Comparison of ENCODE assay signal across 8 mouse cellular contexts in genomic region chr9:32697291-32698110, GRCm38 (mm10).
A peak's percentile ranks its signal among the peaks of the same experiment; 100 is the strongest.
DNase-seq lines count a peak whose midpoint lies in the region; ATAC-seq and TF ChIP-seq lines count a peak whose summit lies in the region.

No protein-coding gene starts in this region.

- H3K4me3 ChIP-seq in neural tube, embryonic 11.5 days (ENCODE audit: low read depth, low read length), result peak overlapping the region; percentile 50
- peak overlapping the region; percentile 60 for H3K4me3 ChIP-seq in forebrain, embryonic 15.5 days
- H3K4me3 ChIP-seq in liver, embryonic 11.5 days (ENCODE audit: low read depth, low read length), result peak overlapping the region; percentile 69
- H3K4me3 ChIP-seq in stomach, postnatal 0 days (ENCODE audit: low read depth, low read length), result peak overlapping the region; percentile 65

- no peaks in the 10 kb centered on the region for H3K36me3 ChIP-seq in neural tube, embryonic 11.5 days (ENCODE audit: control insufficient read depth, insufficient read depth, low read length)
- no peaks in the 10 kb centered on the region for H3K36me3 ChIP-seq in forebrain, embryonic 15.5 days
- no peaks in the 10 kb centered on the region for H3K36me3 ChIP-seq in liver, embryonic 11.5 days (ENCODE audit: control insufficient read depth, insufficient read depth, low read length)
- H3K36me3 ChIP-seq in stomach, postnatal 0 days (ENCODE audit: control insufficient read depth, insufficient read depth, low read length), result no peaks in the 10 kb centered on the region

- H3K27ac ChIP-seq in neural tube, embryonic 11.5 days (ENCODE audit: low read depth, low read length), result no peak overlapping the region
- H3K27ac ChIP-seq in forebrain, embryonic 15.5 days (replicated peaks), result no peak overlapping the region
- H3K27ac ChIP-seq in liver, embryonic 11.5 days (ENCODE audit: low read depth, low read length), result no peak overlapping the region
- H3K27ac ChIP-seq in stomach, postnatal 0 days (replicated peaks), result no peak overlapping the region

- H3K4me1 ChIP-seq in neural tube, embryonic 11.5 days (ENCODE audit: control insufficient read depth, insufficient read depth, low read length), result no peaks in the 10 kb centered on the region
- H3K4me1 ChIP-seq in forebrain, embryonic 15.5 days, result peaks cover 13% of the 10 kb centered on the region
- H3K4me1 ChIP-seq in liver, embryonic 11.5 days (replicated peaks; ENCODE audit: control insufficient read depth, insufficient read depth, low read length), result no peaks in the 10 kb centered on the region; the same call in 1 of the 2 replicates
- no peaks in the 10 kb centered on the region for H3K4me1 ChIP-seq in stomach, postnatal 0 days (replicated peaks; ENCODE audit: control insufficient read depth, insufficient read depth)

- peak overlapping the region; percentile 73 for H3K4me2 ChIP-seq in neural tube, embryonic 11.5 days (ENCODE audit: low read depth)
- peak overlapping the region; percentile 86; the same call in 1 of the 2 replicates for H3K4me2 ChIP-seq in forebrain, embryonic 15.5 days (replicated peaks)
- peak overlapping the region; percentile 97 for H3K4me2 ChIP-seq in liver, embryonic 11.5 days
- H3K4me2 ChIP-seq in stomach, postnatal 0 days (replicated peaks; ENCODE audit: low read depth), result peak overlapping the region; percentile 75

- ATAC-seq in neural tube, embryonic 11.5 days (ENCODE audit: insufficient read depth, low FRiP score, low TSS enrichment), result no peak
- no peak for ATAC-seq in forebrain, embryonic 15.5 days (replicated peaks)
- no peak for ATAC-seq in liver, embryonic 11.5 days (replicated peaks; ENCODE audit: low FRiP score)
- no peak for ATAC-seq in stomach, postnatal 0 days (ENCODE audit: low FRiP score, low TSS enrichment)

- H3K9me3 ChIP-seq in neural tube, embryonic 11.5 days (ENCODE audit: control insufficient read depth, low read length), result no peaks in the 10 kb centered on the region
- H3K9me3 ChIP-seq in forebrain, embryonic 15.5 days, result no peaks in the 10 kb centered on the region
- no peaks in the 10 kb centered on the region for H3K9me3 ChIP-seq in liver, embryonic 11.5 days (ENCODE audit: control insufficient read depth, low read length)
- H3K9me3 ChIP-seq in stomach, postnatal 0 days (ENCODE audit: control insufficient read depth, low read length), result no peaks in the 10 kb centered on the region

- TF ChIP-seq CTCF in stomach, postnatal 0 days (IDR thresholded peaks at IDR 0.05; ENCODE audit: low read depth), result no peak

- TF ChIP-seq EP300 in stomach, postnatal 0 days (optimal IDR thresholded peaks at IDR 0.05), result no peak

- H3K27me3 ChIP-seq in neural tube, embryonic 11.5 days (ENCODE audit: control insufficient read depth, insufficient read depth, low read length), result peaks cover 21% of the 10 kb centered on the region
- peaks cover 52% of the 10 kb centered on the region for H3K27me3 ChIP-seq in forebrain, embryonic 15.5 days
- no peaks in the 10 kb centered on the region; the same call in 1 of the 2 replicates for H3K27me3 ChIP-seq in liver, embryonic 11.5 days (replicated peaks; ENCODE audit: control insufficient read depth, insufficient read depth, low read length)
- H3K27me3 ChIP-seq in stomach, postnatal 0 days (ENCODE audit: control insufficient read depth, insufficient read depth, low read length), result no peaks in the 10 kb centered on the region

- 63% methylated on average over 9 of the region's 9 CpGs for WGBS in neural tube, embryonic 11.5 days
- WGBS in forebrain, embryonic 15.5 days, result 73% methylated on average over 9 of the region's 9 CpGs
- 57% methylated on average over 9 of the region's 9 CpGs for WGBS in liver, embryonic 11.5 days
- 51% methylated on average over 9 of the region's 9 CpGs for whole genome bisulfite sequencing in stomach, postnatal 0 days

- 0 out of 2 replicates have a peak overlapping the region, but pooled peaks have one; percentile 29 for H3K9ac ChIP-seq in neural tube, embryonic 11.5 days (ENCODE audit: low read length)
- no peak overlapping the region for H3K9ac ChIP-seq in forebrain, embryonic 15.5 days (replicated peaks)
- H3K9ac ChIP-seq in liver, embryonic 11.5 days (ENCODE audit: low read depth, low read length), result peak overlapping the region; percentile 70; the same call in 1 of the 2 replicates
- H3K9ac ChIP-seq in stomach, postnatal 0 days (ENCODE audit: low read length), result no peak overlapping the region; the same call in 1 of the 2 replicates

- DNase-seq in neural tube, embryonic 11.5 days (ENCODE audit: low spot score), result no peak
- DNase-seq in neural tube, embryonic 10.5 days (ENCODE audit: extremely low spot score, low spot score), result no peak
- no peak for DNase-seq in liver, embryonic 11.5 days (ENCODE audit: low spot score)
- no peak for DNase-seq in stomach, postnatal 0 days (ENCODE audit: low spot score)
- no peak for DNase-seq in urinary bladder, adult 2 months (ENCODE audit: low spot score)
- DNase-seq in layer of hippocampus, adult 9-10 months (ENCODE audit: low spot score), result no peak
- DNase-seq in cerebellum, postnatal 14 days, result no peak

Comparison
In these comparisons a context has a peak if more than half of its experiments do, and no peak if none do; other contexts are left out.
1. H3K9ac ChIP-seq: peak in neural tube, embryonic 11.5 days (single experiment) and liver, embryonic 11.5 days (single experiment); none in forebrain, embryonic 15.5 days (single experiment) and stomach, postnatal 0 days (single experiment).
2. Peak in every context shown above with its lines, with median percentiles within 50 percentile points of each other: H3K4me2 ChIP-seq and H3K4me3 ChIP-seq.